Mouse (Mus musculus): ENCODE data around the gene Ehd4. TPM values are rescaled to one million over a fixed set of nuclear protein-coding genes. Genes with fewer than 3 reads are reported as not detected.

The Ehd4 gene
- total RNA-seq, 2 experiments from 2014 or later = 36.0 to 56.6 TPM

GRCm38 (mm10) chr2:120144390-120144789, 10.0 kb downstream of the Ehd4 start:
- no peak for DNase-seq

DNA sequence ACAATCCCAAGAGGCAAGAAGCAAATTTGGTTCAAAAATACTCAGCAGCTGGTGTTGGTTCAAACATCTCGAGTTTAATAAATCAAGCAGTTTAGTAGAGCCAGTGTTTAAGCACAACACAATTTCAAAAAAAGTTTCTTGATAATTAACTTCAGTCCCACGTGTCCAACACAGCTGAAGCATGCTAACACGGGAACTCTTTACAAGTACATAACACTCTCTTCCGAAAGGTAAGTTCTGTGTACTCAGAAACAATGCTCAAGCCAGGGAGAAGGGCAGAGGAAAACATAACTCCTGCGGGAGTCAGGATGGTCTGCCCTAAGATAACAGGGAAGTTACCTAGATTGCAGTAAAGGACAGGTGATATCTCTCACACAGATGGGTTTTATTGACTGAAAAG, 12.1 kb downstream of the Ehd4 start:
- DNase-seq = no peak

- no peak for DNase-seq
These were observed 12.7 kb downstream of the Ehd4 start for GRCm38 (mm10) chr2:120141671-120142070.

DNA sequence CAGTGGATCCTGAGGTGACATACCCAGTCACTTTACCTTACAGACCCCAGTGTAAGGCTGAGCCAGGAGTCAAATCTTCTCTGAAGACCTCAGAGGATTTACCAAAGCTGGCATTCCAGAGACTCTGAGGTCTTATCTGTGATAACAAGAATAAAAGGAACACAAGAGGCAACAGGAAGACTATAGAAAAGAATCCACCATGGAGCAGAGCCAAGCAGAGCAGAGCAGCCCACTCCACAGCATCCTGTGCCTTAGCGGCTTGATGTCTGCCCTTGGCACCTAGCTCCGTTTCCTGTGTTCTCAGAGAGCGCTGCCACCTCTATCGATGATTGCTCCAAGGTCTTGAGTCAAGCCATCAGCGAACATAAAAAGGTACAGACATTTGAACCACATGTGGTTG, 14.1 kb downstream of the Ehd4 start:
- no peak for DNase-seq

DNA sequence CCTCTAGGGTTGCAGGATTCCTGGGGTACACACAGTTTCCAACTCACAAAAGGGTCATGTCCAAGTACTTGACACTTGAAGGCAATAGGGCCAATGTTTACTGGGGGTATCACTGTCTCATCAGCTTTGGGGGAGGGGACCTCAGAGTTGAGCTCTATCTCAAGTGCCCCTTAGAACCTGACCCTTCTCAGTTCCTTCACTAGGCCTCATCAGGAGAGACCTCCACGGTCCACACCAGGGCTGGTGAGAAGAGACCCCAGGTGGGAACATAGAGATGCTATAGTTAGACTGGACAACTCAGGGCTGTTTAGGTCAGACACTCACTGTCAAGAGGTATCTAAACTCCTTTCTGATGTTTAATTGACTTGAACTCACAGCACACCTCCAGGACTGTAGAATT, 15.3 kb downstream of the Ehd4 start:
- DNase-seq = no peak

GRCm38 (mm10) chr2:120137281-120137680, 17.1 kb downstream of the Ehd4 start:
- DNase-seq = no peak

DNA sequence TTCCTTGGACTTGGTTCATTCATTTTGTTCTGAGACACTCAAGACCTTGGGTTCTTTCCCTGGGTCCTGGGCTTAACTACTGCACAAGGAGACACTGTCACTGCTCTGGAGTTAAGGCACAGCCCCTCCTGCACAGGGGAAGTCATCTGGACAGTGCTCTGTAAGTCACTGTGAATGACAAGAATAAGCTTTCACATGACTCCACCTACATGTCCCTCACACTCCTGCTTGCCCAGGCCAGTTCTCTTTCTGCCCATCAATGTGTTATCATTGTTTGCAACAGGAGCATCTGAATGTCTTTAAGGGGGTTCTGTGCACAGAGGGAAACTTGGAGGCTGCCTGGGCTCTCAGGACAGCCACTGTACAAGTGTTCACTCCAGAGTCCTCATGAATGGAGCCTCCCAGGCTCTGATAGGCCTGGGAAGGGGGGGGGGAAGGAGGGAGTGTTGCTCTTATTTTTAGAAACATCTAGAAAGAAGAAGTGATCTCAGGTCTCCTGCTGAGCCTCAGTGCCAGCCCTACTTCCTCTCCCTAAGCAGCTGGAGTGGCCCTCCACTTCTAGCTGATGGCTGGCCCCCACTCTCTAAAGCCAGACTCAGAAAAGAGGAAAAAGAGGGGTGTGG, 19.8 kb downstream of the Ehd4 start:
- DNase-seq = peak; percentile 44

DNA sequence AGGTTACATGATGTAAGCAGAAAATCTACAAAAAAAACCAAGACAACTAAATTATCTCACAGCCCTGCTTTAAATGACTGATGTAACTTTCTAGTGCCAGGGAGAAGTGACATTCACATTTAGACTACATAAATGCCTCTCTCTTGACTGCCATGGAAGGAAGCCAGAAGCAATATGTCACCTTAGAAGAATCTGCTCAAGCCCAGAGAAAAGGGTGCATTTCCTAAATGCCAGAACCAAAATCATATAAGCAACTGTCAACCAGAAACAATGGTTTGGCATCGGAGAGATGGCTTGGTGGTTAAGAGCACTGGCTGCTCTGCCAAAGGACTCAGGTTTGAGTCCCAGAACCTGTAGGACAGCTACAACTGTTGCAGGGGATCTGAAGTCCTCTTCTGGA, 22.5 kb downstream of the Ehd4 start:
- no peak for DNase-seq

DNA sequence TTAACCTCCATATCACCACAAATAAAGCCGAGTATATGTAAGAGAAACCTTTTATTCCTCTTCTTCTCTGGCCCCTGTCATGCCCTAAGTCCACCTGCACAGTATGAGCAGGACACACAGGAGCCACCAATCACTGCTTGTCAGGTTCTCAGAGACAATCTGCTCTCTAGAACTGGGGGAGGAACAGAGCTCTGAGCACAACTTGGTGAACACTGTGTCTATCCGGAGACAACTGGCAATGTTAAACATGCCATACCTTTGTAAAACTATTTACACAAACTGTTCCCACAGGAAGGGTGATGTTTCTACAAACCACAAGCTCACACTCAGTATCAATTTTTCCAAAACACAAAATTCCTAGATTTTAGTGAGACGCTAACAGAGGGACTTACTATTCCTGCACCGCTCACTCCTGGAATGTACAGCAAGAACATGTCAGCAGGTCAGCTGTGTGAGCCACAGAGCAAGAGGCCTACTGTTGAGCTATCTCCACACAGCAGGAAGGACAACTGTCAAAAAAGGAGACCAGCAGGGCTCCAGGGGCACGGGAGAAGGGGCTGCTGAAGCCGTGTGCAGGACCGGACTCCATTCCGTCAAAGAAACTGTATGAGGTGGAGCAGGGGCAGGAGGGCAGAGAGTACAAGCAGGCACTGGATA, 25.0 kb downstream of the Ehd4 start:
- no peak for DNase-seq

- DNase-seq = peak; percentile 13
These were observed 25.8 kb downstream of the Ehd4 start for GRCm38 (mm10) chr2:120128611-120129051.

GRCm38 (mm10) chr2:120128011-120128410, 26.4 kb downstream of the Ehd4 start:
- no peak for DNase-seq

GRCm38 (mm10) chr2:120126901-120127300, 27.5 kb downstream of the Ehd4 start:
- DNase-seq = no peak

DNA sequence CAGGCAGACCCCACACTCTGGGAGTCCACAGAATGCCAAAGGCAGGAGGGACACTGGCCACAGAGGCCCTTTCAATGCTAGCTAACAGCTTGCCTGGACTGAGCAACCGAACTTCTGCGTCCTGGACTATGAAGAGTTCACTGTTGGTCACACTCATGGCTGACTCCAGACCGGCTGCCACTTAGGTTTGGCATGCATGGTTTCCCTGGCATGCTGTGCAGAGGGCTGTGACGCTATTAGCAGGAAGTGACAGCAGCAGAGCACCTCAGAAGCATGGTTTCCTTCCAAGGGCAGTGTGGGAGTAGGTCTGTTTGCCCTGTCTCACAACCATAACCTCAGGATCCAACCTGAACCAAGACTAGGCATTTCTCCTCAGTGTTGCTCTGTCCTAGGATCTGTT, 28.0 kb downstream of the Ehd4 start:
- DNase-seq = no peak

DNA sequence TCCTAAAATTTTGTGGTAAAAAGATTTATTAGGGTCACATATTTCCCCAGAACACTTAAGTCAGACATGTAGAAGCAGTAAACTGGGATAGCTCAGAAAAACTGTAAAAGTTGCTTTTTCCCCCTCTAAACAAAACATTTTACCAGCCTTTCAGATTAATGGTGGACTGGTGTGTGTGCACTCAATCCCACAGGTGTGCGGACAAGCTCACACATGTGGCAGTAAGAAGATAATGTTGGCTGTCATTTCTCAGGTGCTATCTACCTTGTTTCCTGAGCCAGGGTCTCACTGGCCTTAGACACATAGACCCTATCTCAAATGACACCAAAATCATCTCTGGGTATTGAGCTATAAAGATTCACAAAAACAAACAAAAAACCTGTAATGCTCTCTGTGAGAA, 28.9 kb downstream of the Ehd4 start:
- DNase-seq = no peak

GRCm38 (mm10) chr2:120124946-120125345, 29.5 kb downstream of the Ehd4 start:
- no peak for DNase-seq

DNA sequence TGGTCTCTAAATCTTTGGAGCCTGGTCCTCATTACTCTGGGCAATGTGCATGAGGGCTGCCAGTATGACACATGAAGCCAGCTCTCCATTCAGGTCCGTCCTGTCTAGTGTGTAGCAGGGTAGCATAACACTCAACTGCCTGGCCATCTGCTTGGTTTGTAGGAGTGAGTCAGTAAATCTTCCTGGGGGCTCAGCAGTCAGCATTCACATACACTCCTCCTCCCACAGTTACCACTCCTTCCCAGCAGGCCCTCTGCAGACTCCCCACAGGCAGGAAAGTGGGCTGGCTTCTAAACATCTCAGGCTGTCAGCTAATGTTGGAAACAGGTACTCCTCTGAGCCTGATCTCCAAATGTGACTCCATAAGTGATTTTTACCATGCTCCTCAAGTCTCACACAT, 30.3 kb downstream of the Ehd4 start:
- no peak for DNase-seq

DNA sequence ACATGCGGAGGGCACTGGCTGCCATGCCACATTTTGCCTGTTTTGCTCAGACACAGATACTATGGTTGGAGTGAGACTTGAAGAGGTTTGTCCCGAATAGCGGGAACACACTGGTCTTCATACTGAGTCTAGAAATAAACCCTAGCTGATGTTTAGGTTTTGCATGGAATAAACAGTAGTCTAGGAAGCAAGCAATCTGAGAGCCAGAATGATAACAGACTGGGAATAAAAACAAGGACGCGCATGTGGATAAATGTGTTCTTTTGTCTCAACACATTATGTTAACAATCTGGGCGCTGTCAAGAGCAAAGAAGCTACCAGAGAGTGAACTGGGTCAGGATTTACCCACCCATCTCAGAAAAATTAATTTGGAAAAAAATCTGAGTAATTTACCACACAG, 31.4 kb downstream of the Ehd4 start:
- DNase-seq = no peak

- no peak for DNase-seq
These were observed 37.1 kb downstream of the Ehd4 start for GRCm38 (mm10) chr2:120117346-120117745.

DNA sequence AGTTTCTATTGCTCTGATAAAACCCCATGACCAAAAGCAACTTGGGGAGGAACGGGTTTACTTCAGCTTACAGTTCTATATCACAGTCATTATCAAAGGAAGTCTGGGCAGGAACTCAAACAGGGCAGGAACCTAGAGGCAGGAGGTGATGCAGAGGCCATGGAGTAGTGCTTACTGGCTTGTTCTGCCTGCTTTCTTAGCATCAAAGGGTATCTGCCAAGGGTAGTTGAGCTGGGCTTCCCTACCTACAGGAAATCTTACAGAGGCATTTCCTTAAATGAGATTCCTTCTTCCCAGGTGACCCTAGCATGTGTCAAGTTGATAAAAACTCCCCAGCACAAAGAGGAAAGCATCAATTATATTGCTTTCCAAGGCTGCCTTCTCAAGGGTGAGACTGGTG, 38.0 kb downstream of the Ehd4 start:
- DNase-seq = no peak

GRCm38 (mm10) chr2:120114977-120115376, 39.4 kb downstream of the Ehd4 start:
- no peak for DNase-seq

- no peak for DNase-seq
These were observed 40.4 kb downstream of the Ehd4 start for GRCm38 (mm10) chr2:120113963-120114362.

DNA sequence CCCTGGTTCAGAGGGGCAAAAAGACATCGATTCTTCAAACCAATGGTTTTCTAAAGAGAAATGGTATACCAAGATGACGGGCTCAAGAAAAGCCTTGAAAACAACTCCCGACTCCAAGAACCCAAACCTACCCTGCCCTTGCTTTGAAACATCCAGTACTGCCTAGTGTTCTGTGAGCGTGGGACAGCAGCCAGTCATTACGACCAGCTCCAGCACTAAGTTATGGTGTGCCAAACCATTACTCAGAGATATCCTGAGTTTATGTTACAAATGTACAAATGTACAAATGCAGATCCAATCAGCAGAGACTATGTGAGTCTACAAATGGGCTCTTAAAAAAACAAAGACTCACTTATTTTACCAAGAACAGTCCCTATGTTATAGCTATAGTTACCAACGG, 40.9 kb downstream of the Ehd4 start:
- DNase-seq = peak; percentile 25

- no peak for DNase-seq
These were observed 42.8 kb downstream of the Ehd4 start for GRCm38 (mm10) chr2:120111596-120111995.

DNA sequence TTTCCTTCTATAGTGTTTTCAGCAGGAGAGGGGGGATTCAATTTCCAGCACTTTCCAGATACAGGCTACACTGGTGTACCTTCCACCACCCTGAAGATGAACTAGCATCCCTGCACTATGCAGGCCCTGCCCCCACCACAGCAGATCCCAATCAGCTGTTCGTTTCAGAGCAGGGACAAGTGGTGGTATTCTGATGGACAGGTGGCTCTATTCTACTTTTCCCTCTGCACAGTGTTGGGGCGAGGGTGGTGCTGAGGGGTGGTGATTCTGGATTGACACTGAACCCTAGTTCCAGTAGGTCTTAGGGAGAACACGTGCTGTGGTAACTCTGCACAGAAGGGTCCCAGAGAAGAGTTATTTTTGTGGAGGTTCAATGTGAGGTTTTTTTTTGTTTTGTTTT, 43.2 kb downstream of the Ehd4 start:
- DNase-seq = no peak

Data from gastrocnemius, postnatal 25 days (tissue).